Mouse (Mus musculus) hindbrain, embryonic 16.5 days (tissue): Measurements from ENCODE around the gene Gls2. TPM values are rescaled to one million over a fixed set of nuclear protein-coding genes. Genes with fewer than 3 reads are reported as not detected.
"Not testable (repeated sequence)": the region's sequence is repeated elsewhere in the genome, so short reads cannot be mapped to it uniquely, and the experiment has no call there.

Source experiments
- ATAC-seq: fragments of 200-750 bp; cut with Nextera tagmentation; 2 replicates; pipeline ENCODE4 v1.8.0; 2017; ENCODE audit warnings: moderate TSS enrichment, moderate library complexity
- H3K27ac ChIP-seq: fragments of 300-500 bp; sonication (generic); 2 replicates; pipeline ENCODE4 v1.5.1; 2014; ENCODE audit warnings: low read depth, mild to moderate bottlenecking, control low read depth, low read length, moderate library complexity
- H3K27me3 ChIP-seq: fragments of 300-500 bp; sonication (generic); replicated peaks from 2 replicates; pipeline ENCODE4 v1.6.1; 2014; ENCODE audit warnings: low read length; ENCODE audit not compliant: control insufficient read depth, insufficient read depth
- H3K36me3 ChIP-seq: fragments of 300-500 bp; sonication (generic); 2 replicates; pipeline ENCODE4 v1.6.1; 2014; ENCODE audit warnings: mild to moderate bottlenecking, low read length, moderate library complexity, mixed read lengths; ENCODE audit not compliant: control insufficient read depth, insufficient read depth
- H3K4me1 ChIP-seq: fragments of 300-500 bp; sonication (generic); 2 replicates; pipeline ENCODE4 v1.6.1; 2014; ENCODE audit warnings: low read depth, low read length; ENCODE audit not compliant: control insufficient read depth, insufficient read depth
- H3K4me2 ChIP-seq: fragments of 300-500 bp; sonication (generic); 2 replicates; pipeline ENCODE4 v1.6.1; 2014; ENCODE audit warnings: mild to moderate bottlenecking, low read length, control low read depth, moderate library complexity
- H3K4me3 ChIP-seq: fragments of 300-500 bp; sonication (generic); 2 replicates; pipeline ENCODE4 v1.5.1; 2014; ENCODE audit warnings: mild to moderate bottlenecking, low read length, control low read depth, moderate library complexity
- H3K9ac ChIP-seq: fragments of 300-500 bp; sonication (generic); 2 replicates; pipeline ENCODE4 v1.6.1; 2014; ENCODE audit warnings: low read depth, mild to moderate bottlenecking, control low read depth, low read length, moderate library complexity
- H3K9me3 ChIP-seq: fragments of 300-500 bp; sonication (generic); 2 replicates; pipeline ENCODE4 v1.6.1; 2014; ENCODE audit warnings: mild to moderate bottlenecking, low read length, moderate library complexity; ENCODE audit not compliant: control insufficient read depth
- WGBS: fragments of 180-500 bp; shearing (Covaris S2); extraction: QIAGEN DNeasy Blood & Tissue Kit; methylation state at CpG from one replicate; pipeline ENCODE4 v1.1.7; 2014; 5-methylcytosine and 5-hydroxymethylcytosine counted together
- polyA plus RNA-seq: library from polyadenylated mRNA; unstranded; fragments of >200 nt; fragmentation: Nextera tagmentation; extraction: Ambion mirVana; gene quantifications from 2 replicates; pipeline ENCODE4 v1.2.1, GENCODE M21; 2015

Gene Gls2
- polyA plus RNA-seq = 1.8 and 2.4 TPM in 2 replicates

DNA sequence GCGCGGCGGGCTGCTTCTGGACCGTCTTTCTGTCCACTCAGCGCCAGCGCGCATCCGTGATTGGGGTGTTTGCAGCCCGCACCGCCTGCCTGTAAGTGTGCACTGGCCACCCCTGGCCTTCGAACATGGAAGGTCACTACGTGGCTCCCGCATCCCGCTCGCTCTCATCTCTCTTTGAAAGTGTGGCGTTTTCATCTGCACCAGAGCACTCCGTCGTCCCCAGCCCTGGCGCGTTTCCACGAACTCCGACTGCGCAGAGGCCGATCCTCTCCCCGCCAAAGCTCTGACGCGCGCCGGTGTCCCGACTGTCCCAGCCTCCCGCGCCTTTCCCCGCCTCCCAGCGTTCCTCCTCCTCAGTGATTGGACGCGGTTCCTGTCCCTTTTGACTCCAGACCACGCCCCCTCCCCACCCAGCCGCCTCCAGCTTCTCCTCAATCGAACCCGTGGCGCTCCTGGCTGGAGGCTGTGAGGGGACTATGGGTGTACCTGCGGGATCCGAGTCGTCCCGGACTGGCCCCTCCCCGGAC lies at the start of gene Gls2:
Gls2 (plus strand) TSS at position 434 of the 527 bp plus-strand sequence.
- under 1% methylated on average over 44 of the region's 46 CpGs for WGBS
- no peaks in the 10 kb centered on the region for H3K9me3 ChIP-seq
- peak within 1 kb of the TSS; percentile 89 for H3K4me3 ChIP-seq
- ATAC-seq = peak; percentile 98
- peaks cover 5% of the 10 kb centered on the region; the same call in 1 of the 2 replicates for H3K27me3 ChIP-seq
- H3K27ac ChIP-seq = 0 out of 2 replicates have a peak within 1 kb of the TSS, but pooled peaks have one; percentile 12
- H3K9ac ChIP-seq = peak within 1 kb of the TSS; percentile 74
- H3K4me2 ChIP-seq = peak within 1 kb of the TSS; percentile 99
- peaks cover 12% of the 10 kb centered on the region for H3K4me1 ChIP-seq
- H3K36me3 ChIP-seq = no peaks in the 10 kb centered on the region

- H3K4me1 ChIP-seq = 0 out of 2 replicates have a peak, but pooled peaks cover 2% of the 10 kb centered on the region
- H3K4me3 ChIP-seq = no peak overlapping the region
- no peak overlapping the region for H3K4me2 ChIP-seq
- H3K27me3 ChIP-seq = no peaks in the 10 kb centered on the region
- no peaks in the 10 kb centered on the region for H3K36me3 ChIP-seq
- ATAC-seq = no peak
- no peaks in the 10 kb centered on the region for H3K9me3 ChIP-seq
- H3K9ac ChIP-seq = no peak overlapping the region
- 92% methylated on average over 2 of the region's 2 CpGs for WGBS
- no peak overlapping the region for H3K27ac ChIP-seq
These were observed 49.3 kb upstream of the Gls2 start for GRCm38 (mm10) chr10:128144961-128145360.

DNA sequence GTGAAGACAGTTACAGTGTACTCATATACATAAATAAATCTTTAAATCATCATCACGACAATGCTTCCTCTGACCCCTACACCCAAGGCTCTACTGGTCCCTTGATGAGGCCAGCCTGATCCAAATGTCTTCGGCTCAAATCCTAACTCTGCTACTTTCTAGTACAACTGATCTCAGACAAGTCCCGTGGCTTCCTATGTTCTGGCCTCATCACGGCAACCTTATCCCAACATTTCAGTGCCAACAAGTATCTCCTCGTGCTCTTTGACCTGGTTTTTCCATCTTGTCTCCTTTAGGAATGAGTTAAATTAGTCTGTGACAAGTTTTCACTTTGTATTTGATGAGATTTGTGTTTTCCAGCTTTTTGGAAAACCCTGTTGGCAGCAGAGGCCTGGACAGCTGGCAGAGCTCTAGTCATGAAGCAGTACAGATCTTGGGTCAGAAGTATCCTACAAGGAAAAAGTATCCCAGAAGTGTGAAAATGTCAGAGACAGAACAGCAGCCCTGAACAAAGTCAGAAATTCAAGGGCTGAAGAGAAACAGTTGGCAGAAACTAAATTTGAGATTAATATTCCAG lies 45.4 kb upstream of the Gls2 start:
- Histone ChIP-seq H3K27ac (no peak overlapping the region), H3K4me2 (no peak overlapping the region), H3K4me3 (no peak overlapping the region), H3K36me3 (no peaks in the 10 kb centered on the region), H3K27me3 (no peaks in the 10 kb centered on the region), H3K9me3 (no peaks in the 10 kb centered on the region), H3K4me1 (0 out of 2 replicates have a peak, but pooled peaks cover 2% of the 10 kb centered on the region), H3K9ac (no peak overlapping the region)
- 96% methylated on average over 5 of the region's 5 CpGs for WGBS
- ATAC-seq = no peak

- Histone ChIP-seq H3K27ac (no peak overlapping the region), H3K9me3 (no peaks in the 10 kb centered on the region), H3K4me3 (no peak overlapping the region), H3K36me3 (no peaks in the 10 kb centered on the region), H3K4me2 (no peak overlapping the region), H3K4me1 (0 out of 2 replicates have a peak, but pooled peaks cover 2% of the 10 kb centered on the region), H3K27me3 (no peaks in the 10 kb centered on the region), H3K9ac (no peak overlapping the region)
- WGBS = 4% methylated on average over 5 of the region's 5 CpGs
- no peak; the same call in 1 of the 2 replicates for ATAC-seq
These were observed 44.7 kb upstream of the Gls2 start for GRCm38 (mm10) chr10:128149592-128149991.

DNA sequence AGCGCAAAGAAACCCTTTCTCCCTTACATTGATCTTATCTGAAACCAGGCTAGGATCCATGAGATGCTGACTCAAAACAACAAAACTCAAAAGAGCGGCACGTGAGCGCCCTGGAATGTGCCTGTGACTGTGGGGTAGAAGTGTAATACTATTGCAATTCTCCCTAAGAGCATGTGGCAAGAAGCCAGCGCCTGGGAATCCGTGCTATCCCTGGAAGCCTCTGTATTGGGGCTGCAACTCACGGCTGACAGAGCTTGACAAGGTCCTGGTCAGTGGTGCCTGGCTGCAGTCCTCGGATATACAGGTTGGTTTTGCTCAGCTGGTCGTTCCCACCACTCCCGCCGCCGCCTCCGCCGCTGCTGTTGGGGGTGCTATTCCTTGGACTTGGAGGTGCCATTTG lies 43.3 kb upstream of the Gls2 start:
- Histone ChIP-seq H3K36me3 (no peaks in the 10 kb centered on the region), H3K9ac (no peak overlapping the region), H3K27ac (no peak overlapping the region), H3K9me3 (no peaks in the 10 kb centered on the region), H3K4me1 (0 out of 2 replicates have a peak, but pooled peaks cover 2% of the 10 kb centered on the region), H3K27me3 (no peaks in the 10 kb centered on the region), H3K4me2 (no peak overlapping the region), H3K4me3 (no peak overlapping the region)
- WGBS = 77% methylated on average over 14 of the region's 14 CpGs
- ATAC-seq = no peak

GRCm38 (mm10) chr10:128153978-128154377 lies 40.3 kb upstream of the Gls2 start:
- H3K4me1 ChIP-seq = 0 out of 2 replicates have a peak, but pooled peaks cover 2% of the 10 kb centered on the region
- H3K36me3 ChIP-seq = no peaks in the 10 kb centered on the region
- ATAC-seq = no peak
- H3K4me3 ChIP-seq = no peak overlapping the region
- WGBS = 64% methylated on average over 3 of the region's 3 CpGs
- H3K27me3 ChIP-seq = no peaks in the 10 kb centered on the region
- H3K27ac ChIP-seq = no peak overlapping the region
- no peak overlapping the region for H3K9ac ChIP-seq
- H3K4me2 ChIP-seq = no peak overlapping the region
- no peaks in the 10 kb centered on the region for H3K9me3 ChIP-seq

- not testable (repeated sequence) for H3K36me3 ChIP-seq, H3K27ac ChIP-seq, H3K27me3 ChIP-seq, H3K9me3 ChIP-seq, H3K9ac ChIP-seq, H3K4me2 ChIP-seq, H3K4me3 ChIP-seq, ATAC-seq, H3K4me1 ChIP-seq
- 100% methylated on average over 2 of the region's 3 CpGs for WGBS
These were observed 28.5 kb upstream of the Gls2 start for GRCm38 (mm10) chr10:128165726-128166125.

- Histone ChIP-seq H3K4me3 (no peak overlapping the region), H3K9ac (no peak overlapping the region), H3K4me1 (no peaks in the 10 kb centered on the region), H3K27ac (no peak overlapping the region), H3K27me3 (no peaks in the 10 kb centered on the region), H3K9me3 (no peaks in the 10 kb centered on the region), H3K36me3 (no peaks in the 10 kb centered on the region), H3K4me2 (no peak overlapping the region)
- WGBS = 54% methylated on average over 6 of the region's 6 CpGs
- no peak for ATAC-seq
These were observed 27.2 kb upstream of the Gls2 start for GRCm38 (mm10) chr10:128167091-128167490.

- WGBS = 97% methylated on average over 10 of the region's 10 CpGs
- not testable (repeated sequence) for H3K27ac ChIP-seq, H3K27me3 ChIP-seq, H3K9me3 ChIP-seq, H3K36me3 ChIP-seq, H3K4me1 ChIP-seq, ATAC-seq, H3K4me3 ChIP-seq, H3K4me2 ChIP-seq, H3K9ac ChIP-seq
These were observed 22.9 kb upstream of the Gls2 start for GRCm38 (mm10) chr10:128171348-128171747.
